Mouse (Mus musculus): ENCODE data around the gene Lmo1.

Lmo1 gene

DNA sequence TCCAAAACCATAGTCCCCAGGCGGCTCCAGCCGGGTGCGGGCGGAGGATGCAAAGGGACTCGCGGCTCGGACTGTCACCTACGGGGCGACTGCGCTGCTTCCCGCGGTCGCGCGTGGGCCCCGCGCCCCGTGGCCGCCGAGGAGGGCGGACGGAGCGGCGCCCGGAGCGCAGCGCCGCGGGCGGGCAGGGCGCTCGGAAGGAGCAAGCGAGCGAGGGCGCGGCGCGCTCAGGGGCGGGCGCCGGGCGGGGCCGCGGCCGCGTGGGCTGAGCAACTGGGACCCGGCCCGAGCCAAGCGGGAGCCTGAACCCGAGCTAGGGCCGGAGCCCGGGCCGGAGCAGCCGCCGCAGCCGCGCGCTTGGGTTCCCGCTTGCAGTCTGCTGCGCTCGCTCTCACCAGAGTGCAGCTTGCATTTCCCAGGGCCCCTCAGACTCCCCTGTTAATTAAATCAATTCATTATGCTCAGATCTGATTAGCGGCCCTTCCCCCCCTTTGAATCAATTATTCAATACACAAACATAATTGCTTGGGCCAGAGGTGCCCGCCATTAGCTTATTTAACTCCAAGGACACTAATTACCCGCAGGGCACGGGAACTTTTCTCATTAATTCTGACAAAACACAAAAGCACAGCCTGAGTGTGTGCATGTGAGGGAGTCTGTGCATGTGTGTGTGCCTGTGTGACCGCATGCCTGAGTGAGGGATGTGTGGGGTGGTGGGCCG lies at the start of gene Lmo1:
Lmo1 (minus strand) TSS at position 259 of the 721 bp plus-strand sequence.
- DNase-seq (ENCODE audit: low read depth, low spot score) = no peak

- no peak for DNase-seq (ENCODE audit: low read depth, low spot score)
Measured at GRCm38 (mm10) chr7:109221716-109222110, 46.7 kb upstream of the Lmo1 start.

GRCm38 (mm10) chr7:109220766-109221715 lies 46.0 kb upstream of the Lmo1 start:
- no peak for DNase-seq (ENCODE audit: low read depth, low spot score)

DNA sequence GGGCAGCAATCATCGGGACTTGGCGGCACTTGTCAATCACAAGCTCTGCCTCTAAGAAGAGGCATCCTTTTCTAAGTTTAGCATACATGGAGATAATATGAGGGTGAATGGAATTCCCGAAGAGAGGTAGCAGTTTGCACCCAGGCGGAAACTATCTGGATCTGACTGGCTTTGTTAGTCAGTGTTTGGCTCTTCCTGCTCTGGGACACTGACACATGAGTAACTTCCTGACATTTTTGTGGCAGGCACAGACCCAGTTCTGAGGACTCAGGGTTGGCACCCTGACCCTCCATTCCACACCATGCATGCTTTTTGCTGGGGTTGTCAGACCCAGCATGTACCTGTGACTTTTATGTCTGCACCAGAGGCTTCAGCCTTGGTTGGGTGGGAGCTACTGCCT lies 45.0 kb upstream of the Lmo1 start:
- no peak for DNase-seq (ENCODE audit: low read depth, low spot score)

GRCm38 (mm10) chr7:109218977-109219271 lies 43.9 kb upstream of the Lmo1 start:
- DNase-seq (ENCODE audit: low read depth, low spot score) = no peak

- DNase-seq (ENCODE audit: low read depth, low spot score) = peak; percentile 76
Measured at GRCm38 (mm10) chr7:109218130-109218976, 43.3 kb upstream of the Lmo1 start.

DNA sequence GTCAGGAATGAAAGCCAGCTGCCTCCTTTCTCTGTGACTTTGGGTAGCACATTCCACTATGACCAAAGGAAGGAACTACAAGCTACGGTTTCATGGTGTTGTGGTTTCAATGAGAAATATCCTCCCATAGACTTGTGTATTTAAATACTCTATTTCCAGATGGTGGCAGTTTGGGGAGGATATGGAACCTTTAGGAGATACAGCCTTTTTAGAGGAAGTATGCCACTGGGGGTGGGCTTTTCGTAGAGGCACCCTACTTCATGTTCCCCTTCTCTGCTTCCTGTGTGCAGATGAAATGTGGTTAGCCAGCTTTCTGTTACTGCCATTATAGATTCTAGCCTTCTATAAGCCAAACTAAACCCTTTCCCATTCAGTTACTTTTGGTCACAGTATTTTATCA lies 34.8 kb upstream of the Lmo1 start:
- no peak for DNase-seq (ENCODE audit: low read depth, low spot score)

GRCm38 (mm10) chr7:109207811-109208210 lies 32.8 kb upstream of the Lmo1 start:
- no peak for DNase-seq (ENCODE audit: low read depth, low spot score)

GRCm38 (mm10) chr7:109206358-109206757 lies 31.4 kb upstream of the Lmo1 start:
- no peak for DNase-seq (ENCODE audit: low read depth, low spot score)

- DNase-seq (ENCODE audit: low read depth, low spot score) = no peak
Measured at GRCm38 (mm10) chr7:109203140-109203539, 28.1 kb upstream of the Lmo1 start.

DNA sequence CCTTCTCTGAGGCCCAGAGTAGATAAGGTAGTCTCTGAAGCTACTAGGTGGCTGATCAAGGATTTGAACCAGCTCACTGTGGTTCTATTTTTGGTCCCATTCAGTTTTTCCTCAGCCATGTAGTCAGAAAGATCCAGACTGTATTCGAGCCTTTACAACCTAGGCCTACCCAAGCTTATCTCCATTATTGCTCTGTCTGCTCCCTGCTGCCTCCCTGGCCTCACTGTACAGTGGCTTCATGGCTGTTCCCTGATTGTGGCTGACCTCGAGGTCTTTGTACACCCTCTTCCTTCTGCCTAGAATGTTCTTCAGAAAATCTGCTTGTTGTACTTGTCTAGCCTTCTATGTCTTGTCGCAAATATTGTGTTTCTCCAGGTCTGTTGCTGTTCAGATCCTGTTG lies 25.6 kb upstream of the Lmo1 start:
- no peak for DNase-seq (ENCODE audit: low read depth, low spot score)

DNA sequence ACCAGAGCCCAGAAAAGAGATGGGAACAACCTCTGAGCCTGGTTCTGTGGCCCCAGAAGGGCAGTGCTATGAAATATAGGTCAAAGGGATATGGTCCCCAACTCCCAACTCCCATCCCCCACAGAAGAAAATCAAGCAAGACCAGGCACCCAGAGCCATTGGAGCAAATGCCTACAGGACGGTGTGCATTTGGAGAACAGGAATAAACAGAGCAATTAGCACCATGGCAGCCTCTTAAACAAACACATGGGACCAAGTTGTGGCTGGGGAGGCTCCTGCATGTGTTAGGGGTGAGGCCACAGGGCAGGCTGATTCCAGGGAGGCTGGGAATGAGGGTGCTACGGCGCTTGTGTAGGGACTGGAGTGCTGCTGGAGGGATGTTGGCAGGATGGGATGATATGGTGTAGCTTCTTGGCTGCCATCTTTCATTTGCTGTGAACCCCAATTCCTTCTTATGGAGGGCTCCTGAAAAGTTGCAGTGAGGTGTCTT lies 22.2 kb upstream of the Lmo1 start:
- no peak for DNase-seq (ENCODE audit: low read depth, low spot score)

GRCm38 (mm10) chr7:109196399-109197082 lies 21.5 kb upstream of the Lmo1 start:
- peak; percentile 27 for DNase-seq (ENCODE audit: low read depth, low spot score)

- no peak for DNase-seq (ENCODE audit: low read depth, low spot score)
Measured at GRCm38 (mm10) chr7:109195982-109196381, 21.0 kb upstream of the Lmo1 start.

DNA sequence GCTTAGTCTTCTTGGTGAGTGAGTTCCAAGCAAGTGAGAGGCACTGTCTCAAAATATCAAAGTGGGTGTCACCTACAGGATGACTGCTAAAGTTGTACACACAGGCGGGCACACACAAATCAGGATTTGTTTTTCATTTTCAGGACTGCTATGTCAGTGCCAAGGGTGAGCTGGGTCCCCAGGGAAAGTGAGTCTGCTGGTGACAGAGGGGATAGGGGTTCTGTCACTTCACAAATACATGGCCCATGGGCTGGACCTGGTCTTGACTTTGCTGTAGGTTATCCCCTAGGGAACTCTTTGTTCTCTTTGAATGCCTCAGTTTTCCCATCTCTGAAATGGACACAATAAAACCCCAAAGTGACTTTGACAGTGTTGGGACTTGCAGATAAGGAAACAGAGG lies 19.8 kb upstream of the Lmo1 start:
- DNase-seq (ENCODE audit: low read depth, low spot score) = no peak

- no peak for DNase-seq (ENCODE audit: low read depth, low spot score)
Measured at GRCm38 (mm10) chr7:109187244-109188035, 12.4 kb upstream of the Lmo1 start.

GRCm38 (mm10) chr7:109185975-109186374 lies 11.0 kb upstream of the Lmo1 start:
- no peak for DNase-seq (ENCODE audit: low read depth, low spot score)

GRCm38 (mm10) chr7:109185564-109185963 lies 10.6 kb upstream of the Lmo1 start:
- no peak for DNase-seq (ENCODE audit: low read depth, low spot score)

DNA sequence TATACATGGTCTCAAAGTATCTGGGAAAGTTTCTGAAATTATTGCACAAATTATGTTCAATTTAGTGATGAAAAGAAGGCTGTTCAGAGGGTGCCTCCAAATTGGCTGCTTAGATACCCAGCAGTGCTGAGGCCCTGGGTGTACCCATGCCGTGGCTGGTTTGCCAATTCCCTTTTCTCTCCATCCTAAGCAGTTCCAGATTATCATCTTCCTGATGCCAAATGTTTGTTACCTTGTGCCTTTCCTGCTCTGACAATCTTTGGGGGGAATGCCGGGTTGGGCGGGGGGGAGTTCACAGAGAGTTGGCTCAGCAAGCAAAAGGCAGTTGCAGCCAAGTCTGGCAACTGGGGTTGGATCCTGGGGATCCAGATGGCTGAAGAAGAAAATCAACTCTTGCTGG lies 1.7 kb upstream of the Lmo1 start:
- DNase-seq (ENCODE audit: low read depth, low spot score) = no peak
